Mouse (Mus musculus) 416B (cell line): ENCODE data around the gene Gm17727.
"Not testable (repeated sequence)": the region's sequence is repeated elsewhere in the genome, so short reads cannot be mapped to it uniquely, and the experiment has no call there.

Source experiments
- DNase-seq: peaks from one replicate; pipeline ENCODE4 v3.0.0; 2011; ENCODE audit warnings: low read depth

The Gm17727 gene

DNA sequence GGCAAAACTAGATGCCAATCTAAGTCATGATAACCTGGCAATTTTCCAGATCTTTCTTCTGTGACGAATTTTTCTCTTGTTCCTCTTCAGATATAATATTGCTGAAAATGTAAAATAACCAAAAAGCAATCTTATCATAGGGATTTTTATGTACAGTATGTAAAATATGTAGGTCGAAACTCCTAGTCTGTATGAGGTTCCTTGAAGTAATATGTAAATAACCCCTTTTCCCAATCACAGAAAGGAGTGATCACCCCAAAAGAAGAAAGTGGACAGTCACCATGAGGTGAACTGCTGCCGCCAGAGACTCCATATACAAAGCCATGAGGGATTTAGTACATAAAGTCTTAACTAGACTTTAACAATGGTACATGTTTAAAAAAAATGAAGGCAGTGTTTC, at the start of gene Gm17727:
Gene Gm17727, minus strand, starts transcription at position 101 of the 400 bp plus-strand sequence.
- DNase-seq = no peak

DNA sequence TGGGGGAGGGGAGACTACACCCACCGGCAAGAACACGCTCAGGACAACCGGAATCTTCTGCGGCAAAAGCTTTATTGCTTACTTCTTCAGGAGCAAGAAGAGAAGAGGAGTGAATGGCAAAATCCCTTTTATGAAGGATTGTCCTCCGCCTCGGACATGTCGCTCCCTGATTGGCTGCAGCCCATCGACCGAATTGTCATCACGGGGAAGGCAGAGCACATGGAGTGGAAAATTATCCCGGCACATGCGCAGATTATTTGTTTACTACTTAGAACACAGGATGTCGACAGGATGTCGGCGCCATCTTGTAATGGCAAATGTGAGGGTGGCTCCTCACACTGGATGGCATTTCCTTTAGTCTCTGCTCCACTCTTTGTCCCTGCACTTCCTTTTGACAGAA, 40.0 kb upstream of the Gm17727 start:
- not testable (repeated sequence) for DNase-seq

DNA sequence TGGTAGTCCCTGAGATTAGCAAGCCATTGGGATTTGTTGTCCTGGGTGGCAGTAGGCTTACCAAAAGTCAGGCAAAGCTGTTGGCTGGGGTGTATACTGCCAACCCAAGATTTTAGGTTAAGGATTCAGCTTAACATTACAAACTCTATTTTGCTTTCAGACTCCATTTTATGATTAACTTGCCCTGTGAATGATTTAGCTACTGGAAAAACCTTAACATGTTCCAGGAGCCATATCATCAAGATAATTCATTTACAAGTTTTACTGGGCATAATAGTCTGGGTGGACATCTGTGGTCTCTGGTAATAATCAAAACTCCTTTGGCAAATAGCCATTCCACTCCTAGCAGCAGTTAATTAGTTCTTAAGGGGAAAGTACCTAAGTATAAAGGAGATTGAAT, 20.2 kb upstream of the Gm17727 start:
- DNase-seq = no peak

DNA sequence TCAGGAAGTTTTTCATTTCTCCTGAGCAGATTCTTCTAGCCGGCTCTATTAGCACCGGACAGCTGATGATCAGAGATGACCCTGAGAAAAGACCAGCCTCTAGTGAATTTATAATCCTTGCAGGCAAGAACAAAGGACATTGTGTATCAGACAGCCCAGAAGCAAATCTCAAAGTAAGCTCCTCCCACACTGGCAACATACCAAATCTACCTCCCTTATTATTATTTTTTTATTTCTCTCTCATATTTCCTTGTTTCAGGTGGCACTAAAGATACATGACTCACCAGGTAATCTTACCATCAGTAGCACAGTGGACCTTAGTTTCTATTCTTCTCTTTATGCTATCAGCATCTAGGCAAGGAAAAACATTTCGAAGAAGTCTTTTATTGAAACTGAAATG, 12.1 kb upstream of the Gm17727 start, which contains the start of the genes Gm27235 and D730048I06Rik:
Gene Gm27235, minus strand, starts transcription at position 101 of the 400 bp plus-strand sequence.
Gene D730048I06Rik, minus strand, starts transcription at position 112 of the 400 bp plus-strand sequence.
- no peak for DNase-seq

DNA sequence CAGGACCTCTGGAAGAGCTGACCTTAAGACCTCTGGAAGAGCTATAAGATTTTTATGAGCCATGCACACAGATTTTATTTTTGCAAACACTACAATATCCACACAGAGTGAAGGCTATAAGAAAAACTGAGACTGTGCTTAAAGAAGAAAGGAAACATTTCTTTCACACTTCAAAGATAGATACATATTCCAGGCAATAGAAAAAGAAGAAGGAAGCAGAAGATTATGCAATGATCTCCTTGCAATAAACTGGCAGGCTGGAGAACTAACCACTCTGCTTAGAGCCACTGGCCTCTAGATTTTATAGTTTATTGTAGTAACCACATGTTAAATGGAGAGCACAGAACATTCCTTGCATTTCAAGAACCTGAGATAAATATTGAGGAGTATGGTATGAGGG, 21.1 kb downstream of the Gm17727 start:
- DNase-seq = no peak

DNA sequence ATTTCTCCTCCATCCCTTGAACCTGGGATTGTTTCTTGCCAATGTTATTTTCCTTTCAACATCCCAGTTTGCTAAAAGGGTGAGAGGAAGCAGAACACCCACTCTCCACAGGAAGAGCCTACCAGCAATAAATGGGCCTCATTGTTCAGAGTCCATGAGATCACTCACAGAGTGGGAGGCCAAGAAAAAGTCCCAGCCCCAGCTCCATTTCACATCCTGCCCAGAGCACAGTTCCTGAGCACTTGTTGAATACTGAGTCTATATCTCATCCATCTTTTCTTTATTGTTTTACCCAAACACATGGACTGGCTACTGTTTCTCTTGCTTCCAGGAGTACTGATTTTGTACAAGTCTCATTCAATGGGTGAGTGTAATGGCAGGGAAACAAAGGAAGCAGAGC, 37.2 kb downstream of the Gm17727 start, which contains the start of gene Gm17677:
Gene Gm17677, plus strand, starts transcription at position 301 of the 400 bp plus-strand sequence.
- no peak for DNase-seq
